Mouse (Mus musculus) CH12.LX (cell line): ENCODE measurements around the gene Ep300. TPM values are rescaled to one million over a fixed set of nuclear protein-coding genes. Genes with fewer than 3 reads are reported as not detected.
A peak's percentile ranks its signal among the peaks of the same experiment; 100 is the strongest.

ENCODE experiments used
- DNase-seq: peaks from one replicate; pipeline ENCODE4 v3.0.0-alpha.2; 2013; ENCODE audit errors: extremely low read depth
- H3K27ac ChIP-seq: 2 replicates; pipeline ENCODE4 v1.5.1; 2012; ENCODE audit warnings: low read depth, mild to moderate bottlenecking, control low read depth, moderate library complexity; ENCODE audit not compliant: insufficient read depth
- H3K27me3 ChIP-seq: replicated peaks from 2 replicates; pipeline ENCODE3; 2012; ENCODE audit warnings: inconsistent platforms
- H3K36me3 ChIP-seq, 2 experiments: replicated peaks in 1 of 2; 2 replicates each; pipeline versions ENCODE3 to v1.6.1; 2012; ENCODE audit warnings: inconsistent platforms in 1 of 2, low read length in 1 of 2, mild to moderate bottlenecking in 1 of 2, mixed read lengths in 1 of 2, moderate library complexity in 1 of 2; ENCODE audit not compliant: control insufficient read depth in 1 of 2, insufficient read depth in 1 of 2
- H3K4me1 ChIP-seq, 2 experiments: 2 replicates each; pipeline ENCODE4 v1.6.1; 2012; ENCODE audit warnings: inconsistent platforms in 1 of 2, moderate library complexity in 1 of 2; ENCODE audit not compliant: insufficient read depth in 2 of 2, control insufficient read depth in 1 of 2
- H3K4me2 ChIP-seq: 2 replicates; pipeline ENCODE4 v1.6.1; 2012; ENCODE audit warnings: low read depth, mild to moderate bottlenecking, control low read depth; ENCODE audit not compliant: poor library complexity, insufficient read depth, severe bottlenecking
- H3K4me3 ChIP-seq, 3 experiments: fragments of 150-350 bp in 1 of 3; sonication (generic) in 1 of 3; replicated peaks in 1 of 3; 2 replicates each; pipeline versions ENCODE3 to v1.5.1; 2011 to 2012; ENCODE audit warnings: low read depth in 2 of 3, low read length in 2 of 3, mild to moderate bottlenecking in 2 of 3, moderate library complexity in 2 of 3, control low read depth in 1 of 3, improper control_type of control experiment in 1 of 3, inconsistent platforms in 1 of 3, mixed read lengths in 1 of 3; ENCODE audit not compliant: poor library complexity in 1 of 3
- H3K79me2 ChIP-seq: replicated peaks from 2 replicates; pipeline ENCODE4 v1.6.1; 2012; ENCODE audit warnings: mild to moderate bottlenecking, moderate library complexity; ENCODE audit not compliant: control insufficient read depth, poor library complexity, insufficient read depth, severe bottlenecking; ENCODE audit errors: extremely low read depth
- H3K9ac ChIP-seq: 2 replicates; pipeline ENCODE4 v1.6.1; 2012; ENCODE audit warnings: low read depth, mild to moderate bottlenecking, control low read depth, moderate library complexity; ENCODE audit not compliant: insufficient read depth
- H3K9me3 ChIP-seq: replicated peaks from 2 replicates; pipeline ENCODE3; 2012; ENCODE audit warnings: low read length, inconsistent platforms, mixed read lengths
- CHD2 ChIP-seq: IDR thresholded peaks from 2 replicates; pipeline ENCODE4 v1.6.1; 2011; ENCODE audit warnings: low read length, improper control_type of control experiment
- CTCF ChIP-seq, 2 experiments: IDR thresholded peaks in 1 of 2; conservative IDR thresholded peaks in 1 of 2; 2 replicates each; pipeline ENCODE4 v1.5.1; 2011 to 2012; ENCODE audit warnings: low read depth in 2 of 2, low read length in 2 of 2, improper control_type of control experiment in 1 of 2, inconsistent platforms in 1 of 2, mild to moderate bottlenecking in 1 of 2, moderate library complexity in 1 of 2
- ELF1 ChIP-seq: IDR thresholded peaks from 2 replicates; pipeline ENCODE4 v1.6.1; 2014; ENCODE audit warnings: low read depth, mild to moderate bottlenecking, inconsistent platforms, low read length, improper control_type of control experiment
- GABPA ChIP-seq: IDR thresholded peaks from 2 replicates; pipeline ENCODE4 v1.6.1; 2012; ENCODE audit warnings: low read depth, low read length, improper control_type of control experiment, inconsistent platforms; ENCODE audit not compliant: insufficient replicate concordance
- IRF4 ChIP-seq: IDR thresholded peaks from 2 replicates; pipeline ENCODE4 v1.6.1; 2014; ENCODE audit warnings: low read depth, mild to moderate bottlenecking, inconsistent platforms, low read length, improper control_type of control experiment
- KAT2A ChIP-seq: IDR thresholded peaks from 2 replicates; pipeline ENCODE4 v1.6.1; 2012; ENCODE audit warnings: low read length, improper control_type of control experiment, inconsistent platforms; ENCODE audit not compliant: insufficient replicate concordance
- MAFK ChIP-seq: IDR thresholded peaks from 2 replicates; pipeline ENCODE4 v1.6.1; 2011; ENCODE audit warnings: low read length, improper control_type of control experiment; ENCODE audit not compliant: insufficient replicate concordance
- MAX ChIP-seq: IDR thresholded peaks from 2 replicates; pipeline ENCODE4 v1.6.1; 2011; ENCODE audit warnings: low read length, improper control_type of control experiment
- MAZ ChIP-seq: IDR thresholded peaks from 2 replicates; pipeline ENCODE4 v1.6.1; 2012; ENCODE audit warnings: low read depth, mild to moderate bottlenecking, inconsistent platforms, low read length, improper control_type of control experiment, moderate library complexity
- MXI1 ChIP-seq: IDR thresholded peaks from 2 replicates; pipeline ENCODE4 v1.6.1; 2011; ENCODE audit warnings: mild to moderate bottlenecking, low read depth, low read length, improper control_type of control experiment
- NRF1 ChIP-seq: IDR thresholded peaks from 2 replicates; pipeline ENCODE4 v1.6.1; 2014; ENCODE audit warnings: low read depth, mild to moderate bottlenecking, inconsistent platforms, low read length, improper control_type of control experiment, moderate library complexity
- PAX5 ChIP-seq: IDR thresholded peaks from 2 replicates; pipeline ENCODE4 v1.6.1; 2012; ENCODE audit warnings: low read length, inconsistent platforms, mixed read lengths
- RAD21 ChIP-seq: IDR thresholded peaks from 2 replicates; pipeline ENCODE4 v1.6.1; 2011; ENCODE audit warnings: low read depth, mild to moderate bottlenecking, low read length, improper control_type of control experiment, moderate library complexity
- TBP ChIP-seq: conservative IDR thresholded peaks from 2 replicates; pipeline ENCODE4 v1.6.1; 2011; ENCODE audit warnings: low read depth, low read length, improper control_type of control experiment
- TCF12 ChIP-seq: IDR thresholded peaks from 2 replicates; pipeline ENCODE4 v1.6.1; 2014; ENCODE audit warnings: low read depth, mild to moderate bottlenecking, inconsistent platforms, low read length, improper control_type of control experiment
- USF1 ChIP-seq: IDR thresholded peaks from 2 replicates; pipeline ENCODE4 v1.6.1; 2014; ENCODE audit warnings: low read depth, mild to moderate bottlenecking, inconsistent platforms, low read length, improper control_type of control experiment
- USF2 ChIP-seq: conservative IDR thresholded peaks from 2 replicates; pipeline ENCODE4 v1.6.1; 2011; ENCODE audit warnings: low read depth, low read length, improper control_type of control experiment
- ZMIZ1 ChIP-seq: IDR thresholded peaks from 2 replicates; pipeline ENCODE4 v1.6.1; 2012; ENCODE audit warnings: low read depth, mild to moderate bottlenecking, inconsistent platforms, low read length, improper control_type of control experiment
- ZNF384 ChIP-seq: IDR thresholded peaks from 2 replicates; pipeline ENCODE4 v1.6.1; 2012; ENCODE audit warnings: low read depth, low read length, improper control_type of control experiment, inconsistent platforms
- dilution Hi-C: fragments of 300-500 bp; cut with MboI; formaldehyde crosslinking; loops from 2 replicates; pipeline ENCODE4 v1.14.3; 2020; ENCODE audit warnings: low sequenced_read_pairs; ENCODE audit not compliant: extremely low pct_unique_long_range_greater_than_20kb, extremely low pct_ligation_motif_present
- in situ Hi-C: fragments of 300-500 bp; cut with MboI; formaldehyde crosslinking; loops from 3 replicates; pipeline ENCODE4 v1.14.3; 2019; ENCODE audit warnings: low sequenced_read_pairs, low pct_ligation_motif_present, low pct_unique_long_range_greater_than_20kb, mixed read lengths
- polyA plus RNA-seq: library from polyadenylated mRNA; unstranded; fragments of >175 nt; gene quantifications from 2 replicates; pipeline ENCODE4 v1.2.1, GENCODE M21; 2012; ENCODE audit warnings: low read depth; ENCODE audit not compliant: insufficient read length
- total RNA-seq, 2 experiments: library from RNA; depleted of rRNA; stranded (reverse); fragments of 300-350 nt in 1 of 2; fragments of >200 nt in 1 of 2; gene quantifications; 2 replicates each; pipeline ENCODE4 v1.2.3; 2012 to 2014

The Ep300 gene
- total and polyA plus RNA-seq, 3 experiments, result 5.9 to 33.2 (median 17.4) TPM

DNA sequence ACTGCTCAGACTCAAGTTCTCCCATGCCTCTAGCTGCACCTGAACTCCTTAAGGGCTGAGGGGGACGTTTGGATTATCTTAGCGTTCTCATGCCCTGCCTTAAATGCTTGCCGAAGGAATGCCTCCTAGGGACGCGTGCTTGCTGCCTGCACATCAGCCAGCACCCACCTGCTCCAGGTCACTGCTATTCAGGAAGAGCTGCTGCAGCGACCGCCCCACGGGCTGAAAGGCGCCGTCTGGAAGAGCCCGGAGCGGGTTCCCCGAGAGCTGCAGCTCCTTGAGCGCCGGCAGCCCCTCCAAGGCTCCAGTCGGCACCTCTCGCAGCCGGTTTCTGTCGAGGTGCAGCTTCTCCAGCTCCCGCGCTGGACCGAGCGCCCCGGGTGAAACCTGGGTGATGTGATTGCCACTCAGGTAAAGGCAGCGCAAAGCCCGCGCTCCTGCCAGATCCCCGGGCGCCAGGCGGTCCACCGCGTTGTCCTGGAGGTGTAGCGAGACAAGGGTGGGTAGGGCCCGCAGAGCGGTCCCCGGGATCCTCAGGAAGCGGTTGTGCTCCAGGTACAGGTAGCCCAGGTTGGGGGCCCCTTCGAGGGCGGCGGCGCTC, 108.3 kb downstream of the Ep300 start:
- Histone ChIP-seq H3K4me2 (no peak overlapping the region), H3K4me3 (no peak overlapping the region), H3K27ac (no peak overlapping the region), H3K4me1 (peaks cover 8 to 9% of the 10 kb centered on the region in 2 experiments), H3K9me3 (peaks cover 7% of the 10 kb centered on the region), H3K79me2 (no peaks in the 10 kb centered on the region), H3K27me3 (peaks cover 4% of the 10 kb centered on the region), H3K36me3 (peaks cover 8 to 16% of the 10 kb centered on the region in 2 experiments), H3K9ac (no peak overlapping the region)
- TF ChIP-seq CTCF (conservative IDR thresholded peaks at IDR 0.05 in 1 of 2, IDR thresholded peaks at IDR 0.05 in 1 of 2; ENCODE audit: low read depth in 2 of 2, low read length in 2 of 2) (no peak), RAD21 (no peak), PAX5 (no peak), GABPA (no peak), ELF1 (no peak), MAFK (no peak), KAT2A (no peak), ZNF384 (no peak), CHD2 (no peak), IRF4 (no peak), TBP (no peak), TCF12 (no peak), USF1 (no peak), MXI1 (no peak), ZMIZ1 (no peak), MAX (no peak), USF2 (no peak)
- dilution Hi-C loops, result no loop called here
- DNase-seq, result no peak
- in situ Hi-C loops, result no loop called here

DNA sequence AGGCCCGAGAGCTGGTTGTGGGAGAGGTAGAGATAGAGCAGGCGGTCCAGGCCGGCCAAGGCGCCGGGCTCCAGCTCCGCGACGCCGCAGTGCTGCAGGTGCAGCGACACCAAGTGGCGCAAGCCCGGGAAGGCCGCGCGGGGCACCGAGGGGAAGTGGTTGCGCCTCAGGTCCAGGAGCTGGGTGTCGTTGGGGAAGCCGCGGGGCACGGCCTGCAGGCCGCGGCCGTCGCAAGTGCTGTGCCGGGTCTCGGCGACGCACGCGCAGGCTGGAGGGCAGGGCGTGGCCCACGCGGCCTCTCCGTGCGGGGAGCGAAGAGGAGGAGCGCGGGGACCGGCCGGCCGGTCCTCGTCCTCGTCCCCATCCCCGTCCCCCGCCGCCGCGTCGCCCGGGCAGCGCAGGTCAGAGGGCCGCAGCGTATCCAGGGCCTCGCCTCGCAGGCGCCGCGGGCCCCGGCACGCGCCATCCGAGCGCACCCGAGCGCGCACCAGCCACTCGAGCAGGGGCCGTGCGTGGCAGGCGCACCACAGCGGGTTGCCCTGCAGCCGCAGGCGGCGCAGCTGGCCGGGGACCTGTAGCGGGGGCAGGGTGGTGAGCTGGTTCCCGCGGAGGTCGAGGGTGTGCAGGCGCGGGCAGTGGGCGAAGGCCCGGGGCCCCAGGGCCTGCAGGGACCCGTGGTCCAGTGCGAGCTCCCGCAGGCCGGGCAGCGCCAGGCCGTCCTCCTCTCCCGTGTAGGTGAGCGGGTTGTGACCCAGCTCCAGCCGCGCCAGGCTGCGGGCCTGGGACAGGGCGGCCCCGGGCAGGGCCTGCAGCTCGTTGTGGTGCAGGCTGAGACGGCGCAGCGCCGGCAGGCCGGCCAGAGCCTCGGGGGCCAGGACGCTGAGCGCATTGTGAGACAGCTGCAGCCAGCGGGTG, 109.1 kb downstream of the Ep300 start:
- no peak overlapping the region for H3K27ac ChIP-seq
- no peak overlapping the region for H3K4me2 ChIP-seq
- no peak overlapping the region for H3K4me3 ChIP-seq
- H3K9me3 ChIP-seq, result peaks cover 7% of the 10 kb centered on the region
- no peak overlapping the region for H3K9ac ChIP-seq
- no peaks in the 10 kb centered on the region for H3K79me2 ChIP-seq
- DNase-seq, result no peak
- dilution Hi-C loops, result no loop called here
- H3K36me3 ChIP-seq, result peaks cover 2 to 9% of the 10 kb centered on the region in 2 experiments
- H3K4me1 ChIP-seq, result peaks cover 8 to 9% of the 10 kb centered on the region in 2 experiments
- TF ChIP-seq MAZ (no peak), CTCF (conservative IDR thresholded peaks at IDR 0.05 in 1 of 2, IDR thresholded peaks at IDR 0.05 in 1 of 2; ENCODE audit: low read depth in 2 of 2, low read length in 2 of 2) (peak in 1 of 2 experiments; percentile 40; a peak in 2 of 4 replicates), NRF1 (0 out of 2 replicates have a peak, but pooled peaks have one; percentile 22)
- in situ Hi-C loops, result no loop called here
- peaks cover 4% of the 10 kb centered on the region for H3K27me3 ChIP-seq
